37 mouse cellular contexts compared by ENCODE assay signal in genomic region chr4:42903942-42904341, GRCm38 (mm10). TPM values are rescaled to one million over a fixed set of nuclear protein-coding genes. Genes with fewer than 3 reads are reported as not detected.
DNase-seq lines count a peak whose midpoint lies in the region; ATAC-seq and TF ChIP-seq lines count a peak whose summit lies in the region.
"Had no signal": no experiment of that assay in that cellular context is flagged by ENCODE, and none has a peak within 500 bp of the region (broad histone marks: within the 10 kb centered on the region; RNA-seq: fewer than 3 reads in every experiment).

No protein-coding gene starts in this region.

- DNase-seq in left cerebral cortex, adult 2 months (ENCODE audit: extremely low spot score in 1 of 2, low spot score in 2 of 2), result no peak
- no peak for DNase-seq in left cerebral cortex, adult 9 months (ENCODE audit: low spot score in 2 of 2)
- peak; percentile 69 for DNase-seq in midbrain, embryonic 11.5 days (ENCODE audit: low spot score, missing footprints)
- no peak for DNase-seq in midbrain, embryonic 14.5 days
- DNase-seq in NIH3T3 (ENCODE audit: low read depth), result peak; percentile 50
- no peak for DNase-seq in hindbrain, postnatal 0 days (ENCODE audit: low spot score)
- DNase-seq: adrenal gland, postnatal 25 days; cerebellum, adult 18-20 months; cerebellum, postnatal 10 days; gastrocnemius, postnatal 14 days; heart, postnatal 10 days; kidney, adult 2 months; kidney, postnatal 4 days; right cerebral cortex, postnatal 4 days had no signal

- H3K9ac ChIP-seq in midbrain, embryonic 11.5 days (ENCODE audit: low read length), result no peak overlapping the region
- H3K9ac ChIP-seq in midbrain, embryonic 14.5 days (replicated peaks; ENCODE audit: low read length), result no peak overlapping the region
- no peak overlapping the region for H3K9ac ChIP-seq in hindbrain, postnatal 0 days (replicated peaks; ENCODE audit: low read length)
- H3K9ac ChIP-seq: embryonic facial prominence, embryonic 15.5 days; heart, embryonic 13.5 days; hindbrain, embryonic 14.5 days; limb, embryonic 15.5 days; lung, embryonic 15.5 days; neural tube, embryonic 12.5 days had no signal

- TF ChIP-seq CTCF in left cerebral cortex, adult 2 months (IDR thresholded peaks at IDR 0.05), result no peak
- no peak for TF ChIP-seq CTCF in hindbrain, postnatal 0 days (IDR thresholded peaks at IDR 0.05; ENCODE audit: low read depth)

- H3K4me2 ChIP-seq in midbrain, embryonic 11.5 days, result no peak overlapping the region
- H3K4me2 ChIP-seq in midbrain, embryonic 14.5 days (ENCODE audit: low read length), result no peak overlapping the region
- no peak overlapping the region for H3K4me2 ChIP-seq in hindbrain, postnatal 0 days (ENCODE audit: low read depth, low read length)
- H3K4me2 ChIP-seq: embryonic facial prominence, embryonic 15.5 days; heart, embryonic 13.5 days; hindbrain, embryonic 14.5 days; limb, embryonic 15.5 days; lung, embryonic 15.5 days; neural tube, embryonic 12.5 days had no signal

- peak overlapping the region; percentile 55; the same call in 1 of the 2 replicates for H3K27ac ChIP-seq in left cerebral cortex, adult 2 months
- no peak overlapping the region for H3K27ac ChIP-seq in midbrain, embryonic 11.5 days (ENCODE audit: low read depth, low read length)
- no peak overlapping the region for H3K27ac ChIP-seq in midbrain, embryonic 14.5 days (replicated peaks; ENCODE audit: low read depth, low read length)
- H3K27ac ChIP-seq in hindbrain, postnatal 0 days, result no peak overlapping the region
- H3K27ac ChIP-seq: embryonic facial prominence, embryonic 10.5 days; embryonic facial prominence, embryonic 15.5 days; heart, embryonic 13.5 days; hindbrain, embryonic 14.5 days; limb, embryonic 10.5 days; limb, embryonic 15.5 days; lung, embryonic 15.5 days; neural tube, embryonic 12.5 days had no signal

- intact Hi-C loops in left cerebral cortex, adult 2 months (cut with DNase I), result loop anchor here (2.0 kb wide), 1 partner anchor 17 kb away; no protein-coding TSS in a partner anchor

- H3K9me3 ChIP-seq in midbrain, embryonic 11.5 days (ENCODE audit: control insufficient read depth, low read length), result no peaks in the 10 kb centered on the region
- no peaks in the 10 kb centered on the region for H3K9me3 ChIP-seq in midbrain, embryonic 14.5 days (ENCODE audit: control insufficient read depth, low read length)
- no peaks in the 10 kb centered on the region for H3K9me3 ChIP-seq in hindbrain, postnatal 0 days (ENCODE audit: low read length)
- H3K9me3 ChIP-seq: embryonic facial prominence, embryonic 10.5 days; embryonic facial prominence, embryonic 15.5 days; heart, embryonic 13.5 days; limb, embryonic 10.5 days; limb, embryonic 15.5 days; lung, embryonic 15.5 days; midbrain, embryonic 10.5 days; neural tube, embryonic 12.5 days had no signal

- H3K4me1 ChIP-seq in midbrain, embryonic 11.5 days (ENCODE audit: control insufficient read depth, insufficient read depth, low read length), result no peaks in the 10 kb centered on the region
- H3K4me1 ChIP-seq in midbrain, embryonic 14.5 days (ENCODE audit: control insufficient read depth, insufficient read depth, low read length), result no peaks in the 10 kb centered on the region
- no peaks in the 10 kb centered on the region for H3K4me1 ChIP-seq in hindbrain, postnatal 0 days (ENCODE audit: insufficient read depth, low read length)
- H3K4me1 ChIP-seq: embryonic facial prominence, embryonic 10.5 days; embryonic facial prominence, embryonic 15.5 days; heart, embryonic 13.5 days; limb, embryonic 10.5 days; limb, embryonic 15.5 days; lung, embryonic 15.5 days; neural tube, embryonic 12.5 days had no signal

- no peak for ATAC-seq in midbrain, embryonic 11.5 days (ENCODE audit: low FRiP score)
- ATAC-seq in midbrain, embryonic 14.5 days (ENCODE audit: low FRiP score, low TSS enrichment), result no peak
- no peak for ATAC-seq in hindbrain, postnatal 0 days
- ATAC-seq: forebrain, embryonic 14.5 days; inflammation-experienced regulatory T-cells, adult 6 months had no signal

- no peaks in the 10 kb centered on the region for H3K36me3 ChIP-seq in midbrain, embryonic 11.5 days (ENCODE audit: control insufficient read depth, insufficient read depth, low read length)
- no peaks in the 10 kb centered on the region for H3K36me3 ChIP-seq in midbrain, embryonic 14.5 days (ENCODE audit: control insufficient read depth, insufficient read depth, low read length)
- H3K36me3 ChIP-seq in hindbrain, postnatal 0 days (ENCODE audit: insufficient read depth, low read length), result no peaks in the 10 kb centered on the region
- H3K36me3 ChIP-seq: embryonic facial prominence, embryonic 10.5 days; embryonic facial prominence, embryonic 15.5 days; heart, embryonic 13.5 days; limb, embryonic 10.5 days; limb, embryonic 15.5 days; lung, embryonic 15.5 days; midbrain, embryonic 10.5 days; neural tube, embryonic 12.5 days had no signal

- WGBS in midbrain, embryonic 11.5 days, result 63% methylated on average over 1 of the region's 1 CpGs
- WGBS in midbrain, embryonic 14.5 days, result 76% methylated on average over 1 of the region's 1 CpGs
- WGBS in hindbrain, postnatal 0 days, result 75% methylated on average over 1 of the region's 1 CpGs

- no peaks in the 10 kb centered on the region for H3K27me3 ChIP-seq in midbrain, embryonic 11.5 days (ENCODE audit: control insufficient read depth, insufficient read depth, low read length)
- H3K27me3 ChIP-seq in midbrain, embryonic 14.5 days (ENCODE audit: control insufficient read depth, insufficient read depth, low read length), result no peaks in the 10 kb centered on the region
- H3K27me3 ChIP-seq in hindbrain, postnatal 0 days (ENCODE audit: insufficient read depth, low read length), result no peaks in the 10 kb centered on the region
- H3K27me3 ChIP-seq: embryonic facial prominence, embryonic 15.5 days; limb, embryonic 15.5 days; lung, embryonic 15.5 days; neural tube, embryonic 12.5 days had no signal

- H3K4me3 ChIP-seq in left cerebral cortex, adult 2 months, result no peak overlapping the region
- H3K4me3 ChIP-seq in midbrain, embryonic 11.5 days (ENCODE audit: low read depth, low read length), result no peak overlapping the region
- no peak overlapping the region for H3K4me3 ChIP-seq in midbrain, embryonic 14.5 days (replicated peaks; ENCODE audit: low read depth, low read length)
- no peak overlapping the region for H3K4me3 ChIP-seq in hindbrain, postnatal 0 days (ENCODE audit: low read length)
- H3K4me3 ChIP-seq: embryonic facial prominence, embryonic 10.5 days; embryonic facial prominence, embryonic 15.5 days; heart, embryonic 13.5 days; limb, embryonic 10.5 days; limb, embryonic 15.5 days; lung, embryonic 15.5 days; midbrain, embryonic 10.5 days; myocyte; neural tube, embryonic 12.5 days had no signal

RNA-seq across cellular contexts. Expression of gene Phf24, which starts 12.5 kb away (rescaled TPM):
- total RNA-seq in left cerebral cortex, adult 2 months (2021), result 100 to 1,000 TPM; 359 to 380 TPM
- 2.2 and 2.9 TPM in 2 replicates for polyA plus RNA-seq in midbrain, embryonic 11.5 days (2014; fragmentation: Nextera tagmentation; extraction: Ambion mirVana)
- 33.2 and 33.9 TPM in 2 replicates for polyA plus RNA-seq in midbrain, embryonic 14.5 days (2014; fragmentation: Nextera tagmentation; extraction: Ambion mirVana)
- total RNA-seq in hindbrain, postnatal 0 days (2014; rRNA removed), result 123 and 130 TPM in 2 replicates
- polyA plus RNA-seq in hindbrain, postnatal 0 days (2015; fragmentation: Nextera tagmentation; extraction: Ambion mirVana), result 33.9 and 38.6 TPM in 2 replicates
- total RNA-seq: hematopoietic stem cell, adult 5-6 weeks had no signal
- polyA plus RNA-seq: inflammation-experienced regulatory T-cells, adult 6 months; limb, embryonic 10.5 days; myocyte had no signal

RNA-seq across cellular contexts. Expression of gene Fam205c, which starts 29.9 kb away (rescaled TPM):
- 1 to 10 TPM; 1.0 to 1.8 TPM for total RNA-seq in left cerebral cortex, adult 2 months (2021)
- polyA plus RNA-seq in midbrain, embryonic 11.5 days (2014; fragmentation: Nextera tagmentation; extraction: Ambion mirVana), result 0.40 and 0.87 TPM in 2 replicates
- polyA plus RNA-seq in midbrain, embryonic 14.5 days (2014; fragmentation: Nextera tagmentation; extraction: Ambion mirVana), result 1.6 and 2.0 TPM in 2 replicates
- not detected in 2 replicates for total RNA-seq in hindbrain, postnatal 0 days (2014; rRNA removed)
- polyA plus RNA-seq in hindbrain, postnatal 0 days (2015; fragmentation: Nextera tagmentation; extraction: Ambion mirVana), result 4.7 TPM in 2 replicates
- total RNA-seq: adrenal gland, postnatal 25 days; common myeloid progenitor, adult 5-6 weeks; granulocyte monocyte progenitor cell, adult 5-6 weeks; hematopoietic stem cell, adult 5-6 weeks; megakaryocyte progenitor cell, adult 5-6 weeks; midbrain, postnatal 0 days had no signal
- polyA plus RNA-seq: inflammation-experienced regulatory T-cells, adult 6 months; kidney, adult 2 months; limb, embryonic 15.5 days; myocyte; spleen, adult 2 months had no signal

RNA-seq across cellular contexts. Expression of gene Dnajb5, which starts 45.7 kb away (rescaled TPM):
- 100 to 1,000 TPM; 216 to 338 TPM for total RNA-seq in left cerebral cortex, adult 2 months (2021)
- polyA plus RNA-seq in midbrain, embryonic 11.5 days (2014; fragmentation: Nextera tagmentation; extraction: Ambion mirVana), result 17.6 and 22.3 TPM in 2 replicates
- 45.0 and 88.7 TPM in 2 replicates for polyA plus RNA-seq in midbrain, embryonic 14.5 days (2014; fragmentation: Nextera tagmentation; extraction: Ambion mirVana)
- total RNA-seq in hindbrain, postnatal 0 days (2014; rRNA removed), result 88.0 and 96.9 TPM in 2 replicates
- polyA plus RNA-seq in hindbrain, postnatal 0 days (2015; fragmentation: Nextera tagmentation; extraction: Ambion mirVana), result 28.1 and 33.4 TPM in 2 replicates

RNA-seq across cellular contexts. Expression of gene Gm12394, which starts 47.4 kb away (rescaled TPM):
- 1 to 10 TPM; 2.3 to 2.4 TPM for total RNA-seq in left cerebral cortex, adult 2 months (2021)
- 0.57 and 0.66 TPM in 2 replicates for polyA plus RNA-seq in midbrain, embryonic 11.5 days (2014; fragmentation: Nextera tagmentation; extraction: Ambion mirVana)
- 0.69 and 0.92 TPM in 2 replicates for polyA plus RNA-seq in midbrain, embryonic 14.5 days (2014; fragmentation: Nextera tagmentation; extraction: Ambion mirVana)
- 0.05 TPM in 1 of 2 replicates, not detected in the other for total RNA-seq in hindbrain, postnatal 0 days (2014; rRNA removed)
- 0.55 and 0.68 TPM in 2 replicates for polyA plus RNA-seq in hindbrain, postnatal 0 days (2015; fragmentation: Nextera tagmentation; extraction: Ambion mirVana)
- total RNA-seq: common myeloid progenitor, adult 5-6 weeks; gastrocnemius, postnatal 14 days; granulocyte monocyte progenitor cell, adult 5-6 weeks; hematopoietic stem cell, adult 5-6 weeks; megakaryocyte progenitor cell, adult 5-6 weeks had no signal
- polyA plus RNA-seq: embryonic facial prominence, embryonic 10.5 days; inflammation-experienced regulatory T-cells, adult 6 months; kidney, adult 2 months; limb, embryonic 15.5 days; myocyte; spleen, adult 2 months; stomach, embryonic 14.5 days had no signal

RNA-seq across cellular contexts. Expression of gene Fam205a1, which starts 50.3 kb away (rescaled TPM):
- under 1 TPM in 1 of 2 experiments, not detected in 1; 0.11 TPM for total RNA-seq in left cerebral cortex, adult 2 months (2021)
- 0.05 and 0.11 TPM in 2 replicates for polyA plus RNA-seq in midbrain, embryonic 11.5 days (2014; fragmentation: Nextera tagmentation; extraction: Ambion mirVana)
- not detected in 2 replicates for polyA plus RNA-seq in midbrain, embryonic 14.5 days (2014; fragmentation: Nextera tagmentation; extraction: Ambion mirVana)
- total RNA-seq in hindbrain, postnatal 0 days (2014; rRNA removed), result 0.07 TPM in 1 of 2 replicates, not detected in the other
- polyA plus RNA-seq in hindbrain, postnatal 0 days (2015; fragmentation: Nextera tagmentation; extraction: Ambion mirVana), result 0.15 TPM in 1 of 2 replicates, not detected in the other
- total RNA-seq: adrenal gland, adult 18-20 months; adrenal gland, postnatal 25 days; common myeloid progenitor, adult 5-6 weeks; gastrocnemius, postnatal 14 days; granulocyte monocyte progenitor cell, adult 5-6 weeks; heart, postnatal 10 days; hematopoietic stem cell, adult 5-6 weeks; layer of hippocampus, adult 8-10 months; megakaryocyte progenitor cell, adult 5-6 weeks; midbrain, postnatal 0 days had no signal
- polyA plus RNA-seq: embryonic facial prominence, embryonic 10.5 days; embryonic facial prominence, embryonic 15.5 days; forebrain, embryonic 14.5 days; inflammation-experienced regulatory T-cells, adult 6 months; kidney, embryonic 16.5 days; limb, embryonic 10.5 days; limb, embryonic 15.5 days; lung, embryonic 15.5 days; midbrain, embryonic 10.5 days; midbrain, postnatal 0 days; myocyte; spleen, adult 2 months; thymus, postnatal 0 days had no signal

Comparison
In these comparisons a context has a peak if more than half of its experiments do, and no peak if none do; other contexts are left out.
1. DNase-seq: peak in midbrain, embryonic 11.5 days (single experiment) and NIH3T3 (single experiment); none in left cerebral cortex, adult 2 months (0 of 2), left cerebral cortex, adult 9 months (0 of 2), midbrain, embryonic 14.5 days (single experiment) and hindbrain, postnatal 0 days (single experiment).